Mouse (Mus musculus): ENCODE results near the gene Sema3a.
"Not testable (repeated sequence)": the region's sequence is repeated elsewhere in the genome, so short reads cannot be mapped to it uniquely, and the experiment has no call there.

Gene Sema3a

GRCm38 (mm10) chr5:13614575-13614974, 489.4 kb downstream of the Sema3a start:
- H3K9me3 ChIP-seq (ENCODE audit: low read length); H3K27me3 ChIP-seq (ENCODE audit: insufficient read depth, low read length); H3K4me3 ChIP-seq (replicated peaks; ENCODE audit: low read length); H3K36me3 ChIP-seq (ENCODE audit: insufficient read depth, low read length): not testable (repeated sequence)
- peaks cover 25% of the 10 kb centered on the region for H3K4me1 ChIP-seq (replicated peaks; ENCODE audit: low read depth, low read length)
- TF ChIP-seq NANOG (IDR thresholded peaks at IDR 0.05; ENCODE audit: borderline replicate concordance, low read length): peak; percentile 50; the same call in 1 of the 2 replicates

- TF ChIP-seq CTCF (conservative IDR thresholded peaks at IDR 0.05; ENCODE audit: low read length) (no peak), NANOG (IDR thresholded peaks at IDR 0.05; ENCODE audit: borderline replicate concordance, low read length) (no peak), POU5F1 (IDR thresholded peaks at IDR 0.05; ENCODE audit: borderline replicate concordance, low read length) (no peak)
These were observed 490.7 kb downstream of the Sema3a start for GRCm38 (mm10) chr5:13615907-13616306.

GRCm38 (mm10) chr5:13622578-13622977, 497.4 kb downstream of the Sema3a start:
- H3K4me1 ChIP-seq (replicated peaks; ENCODE audit: low read depth, low read length): peaks cover 7% of the 10 kb centered on the region
- H3K9me3 ChIP-seq (ENCODE audit: low read length): peaks cover 4% of the 10 kb centered on the region; the same call in 1 of the 2 replicates

More at GRCm38 (mm10) chr5:13615907-13616306, 490.7 kb downstream of the Sema3a start:
- H3K36me3 ChIP-seq (ENCODE audit: insufficient read depth, low read length): no peaks in the 10 kb centered on the region
- peaks cover 25% of the 10 kb centered on the region for H3K4me1 ChIP-seq (replicated peaks; ENCODE audit: low read depth, low read length)
- H3K9me3 ChIP-seq (ENCODE audit: low read length): peaks cover 4% of the 10 kb centered on the region; the same call in 1 of the 2 replicates
- H3K27me3 ChIP-seq (ENCODE audit: insufficient read depth, low read length): no peaks in the 10 kb centered on the region
- H3K4me3 ChIP-seq (replicated peaks; ENCODE audit: low read length): no peak overlapping the region

GRCm38 (mm10) chr5:13624754-13625153, 499.5 kb downstream of the Sema3a start:
- Histone ChIP-seq H3K27me3 (ENCODE audit: insufficient read depth, low read length) (no peaks in the 10 kb centered on the region), H3K36me3 (ENCODE audit: insufficient read depth, low read length) (no peaks in the 10 kb centered on the region), H3K9me3 (ENCODE audit: low read length) (no peaks in the 10 kb centered on the region), H3K4me1 (replicated peaks; ENCODE audit: low read depth, low read length) (peaks cover 5% of the 10 kb centered on the region; the same call in 1 of the 2 replicates), H3K4me3 (replicated peaks; ENCODE audit: low read length) (no peak overlapping the region)
- no peak for TF ChIP-seq POU5F1 (IDR thresholded peaks at IDR 0.05; ENCODE audit: borderline replicate concordance, low read length)
- TF ChIP-seq NANOG (IDR thresholded peaks at IDR 0.05; ENCODE audit: borderline replicate concordance, low read length): no peak
- no peak for TF ChIP-seq CTCF (conservative IDR thresholded peaks at IDR 0.05; ENCODE audit: low read length)

More at GRCm38 (mm10) chr5:13622578-13622977, 497.4 kb downstream of the Sema3a start:
- Histone ChIP-seq H3K4me3 (replicated peaks; ENCODE audit: low read length) (no peak overlapping the region), H3K27me3 (ENCODE audit: insufficient read depth, low read length) (no peaks in the 10 kb centered on the region), H3K36me3 (ENCODE audit: insufficient read depth, low read length) (no peaks in the 10 kb centered on the region)
- no peak for TF ChIP-seq CTCF (conservative IDR thresholded peaks at IDR 0.05; ENCODE audit: low read length)
- TF ChIP-seq POU5F1 (IDR thresholded peaks at IDR 0.05; ENCODE audit: borderline replicate concordance, low read length): no peak
- TF ChIP-seq NANOG (IDR thresholded peaks at IDR 0.05; ENCODE audit: borderline replicate concordance, low read length): no peak

- Histone ChIP-seq H3K4me3 (replicated peaks; ENCODE audit: low read length) (no peak overlapping the region), H3K4me1 (replicated peaks; ENCODE audit: low read depth, low read length) (peaks cover 7% of the 10 kb centered on the region; the same call in 1 of the 2 replicates), H3K36me3 (ENCODE audit: insufficient read depth, low read length) (no peaks in the 10 kb centered on the region), H3K9me3 (ENCODE audit: low read length) (no peaks in the 10 kb centered on the region), H3K27me3 (ENCODE audit: insufficient read depth, low read length) (no peaks in the 10 kb centered on the region)
- no peak for TF ChIP-seq POU5F1 (IDR thresholded peaks at IDR 0.05; ENCODE audit: borderline replicate concordance, low read length)
- no peak for TF ChIP-seq CTCF (conservative IDR thresholded peaks at IDR 0.05; ENCODE audit: low read length)
- TF ChIP-seq NANOG (IDR thresholded peaks at IDR 0.05; ENCODE audit: borderline replicate concordance, low read length): no peak
These were observed 500.9 kb downstream of the Sema3a start for GRCm38 (mm10) chr5:13626093-13626492.

GRCm38 (mm10) chr5:13628606-13629311, 503.5 kb downstream of the Sema3a start:
- Histone ChIP-seq H3K9me3 (ENCODE audit: low read length) (no peaks in the 10 kb centered on the region), H3K4me3 (replicated peaks; ENCODE audit: low read length) (0 out of 2 replicates have a peak overlapping the region, but pooled peaks have one; percentile 26), H3K27me3 (ENCODE audit: insufficient read depth, low read length) (no peaks in the 10 kb centered on the region), H3K4me1 (replicated peaks; ENCODE audit: low read depth, low read length) (peaks cover 7% of the 10 kb centered on the region; the same call in 1 of the 2 replicates), H3K36me3 (ENCODE audit: insufficient read depth, low read length) (no peaks in the 10 kb centered on the region)
- TF ChIP-seq NANOG (IDR thresholded peaks at IDR 0.05; ENCODE audit: borderline replicate concordance, low read length) (no peak), POU5F1 (IDR thresholded peaks at IDR 0.05; ENCODE audit: borderline replicate concordance, low read length) (no peak), CTCF (conservative IDR thresholded peaks at IDR 0.05; ENCODE audit: low read length) (peak; percentile 79)

GRCm38 (mm10) chr5:13629916-13630315, 504.7 kb downstream of the Sema3a start:
- Histone ChIP-seq H3K36me3 (ENCODE audit: insufficient read depth, low read length) (no peaks in the 10 kb centered on the region), H3K4me1 (replicated peaks; ENCODE audit: low read depth, low read length) (peaks cover 7% of the 10 kb centered on the region; the same call in 1 of the 2 replicates), H3K4me3 (replicated peaks; ENCODE audit: low read length) (no peak overlapping the region), H3K9me3 (ENCODE audit: low read length) (no peaks in the 10 kb centered on the region), H3K27me3 (ENCODE audit: insufficient read depth, low read length) (no peaks in the 10 kb centered on the region)
- TF ChIP-seq POU5F1 (IDR thresholded peaks at IDR 0.05; ENCODE audit: borderline replicate concordance, low read length): no peak

GRCm38 (mm10) chr5:13630692-13631091, 505.5 kb downstream of the Sema3a start:
- H3K4me1 ChIP-seq (replicated peaks; ENCODE audit: low read depth, low read length): peaks cover 7% of the 10 kb centered on the region; the same call in 1 of the 2 replicates
- H3K4me3 ChIP-seq (replicated peaks; ENCODE audit: low read length): no peak overlapping the region
- TF ChIP-seq POU5F1 (IDR thresholded peaks at IDR 0.05; ENCODE audit: borderline replicate concordance, low read length) (no peak), CTCF (conservative IDR thresholded peaks at IDR 0.05; ENCODE audit: low read length) (no peak), NANOG (IDR thresholded peaks at IDR 0.05; ENCODE audit: borderline replicate concordance, low read length) (no peak)
- H3K27me3 ChIP-seq (ENCODE audit: insufficient read depth, low read length): no peaks in the 10 kb centered on the region
- H3K36me3 ChIP-seq (ENCODE audit: insufficient read depth, low read length): no peaks in the 10 kb centered on the region
- H3K9me3 ChIP-seq (ENCODE audit: low read length): no peaks in the 10 kb centered on the region

- TF ChIP-seq POU5F1 (IDR thresholded peaks at IDR 0.05; ENCODE audit: borderline replicate concordance, low read length) (no peak), NANOG (IDR thresholded peaks at IDR 0.05; ENCODE audit: borderline replicate concordance, low read length) (no peak), CTCF (conservative IDR thresholded peaks at IDR 0.05; ENCODE audit: low read length) (no peak)
- Histone ChIP-seq H3K4me3 (replicated peaks; ENCODE audit: low read length) (no peak overlapping the region), H3K27me3 (ENCODE audit: insufficient read depth, low read length) (no peaks in the 10 kb centered on the region), H3K36me3 (ENCODE audit: insufficient read depth, low read length) (no peaks in the 10 kb centered on the region), H3K4me1 (replicated peaks; ENCODE audit: low read depth, low read length) (no peaks in the 10 kb centered on the region), H3K9me3 (ENCODE audit: low read length) (no peaks in the 10 kb centered on the region)
These were observed 511.0 kb downstream of the Sema3a start for GRCm38 (mm10) chr5:13636237-13636636.

Data from E14TG2a.4 (cell line).